Mouse (Mus musculus): ENCODE results near the gene Shpk. TPM values are rescaled to one million over a fixed set of nuclear protein-coding genes. Genes with fewer than 3 reads are reported as not detected.

The Shpk gene
- polyA plus RNA-seq, 1 experiment from 2014 or later = 2.4 TPM

DNA sequence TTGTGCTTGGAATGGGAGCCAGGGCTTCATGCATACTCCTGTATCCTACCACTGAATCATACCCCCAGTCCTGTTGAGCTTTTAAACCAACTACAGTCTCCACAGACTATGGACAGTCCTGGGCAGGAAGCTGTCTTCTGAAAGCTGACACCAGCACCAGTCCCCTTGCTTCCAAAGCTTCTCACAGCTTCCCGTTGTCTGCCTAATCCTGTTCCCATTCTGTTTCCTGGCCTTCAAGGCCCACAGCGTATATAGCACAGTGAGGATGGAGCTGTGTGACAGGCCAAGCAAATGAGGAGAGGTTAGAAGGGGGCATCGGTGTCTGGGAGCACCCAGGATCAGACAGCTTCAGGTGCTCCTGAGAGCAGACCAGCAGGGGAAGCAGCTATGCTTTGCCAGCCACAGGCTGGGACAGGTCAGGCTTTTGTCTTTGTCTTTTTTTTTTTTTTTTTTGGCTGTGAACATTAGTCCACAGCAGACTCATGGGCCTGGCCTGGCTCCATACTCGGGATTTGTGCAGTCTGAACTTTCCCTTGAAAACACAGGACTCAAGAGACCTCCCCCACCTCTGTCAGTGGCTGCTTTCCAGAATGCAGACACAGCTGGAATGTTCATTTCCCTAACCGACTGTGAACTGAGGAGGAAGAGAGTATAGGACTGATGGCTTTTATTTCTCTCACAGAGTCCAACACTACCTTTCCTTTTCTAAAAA is 36.9 kb downstream of the Shpk start:
- no peaks in the 10 kb centered on the region for H3K9me3 ChIP-seq (replicated peaks)
- no peak overlapping the region for H3K4me2 ChIP-seq (replicated peaks)
- H3K4me3 ChIP-seq = no peak overlapping the region
- 51% methylated on average over 5 of the region's 5 CpGs for WGBS
- no peaks in the 10 kb centered on the region for H3K27me3 ChIP-seq
- no peak overlapping the region for H3K27ac ChIP-seq
- H3K9ac ChIP-seq = no peak overlapping the region
- H3K36me3 ChIP-seq = no peaks in the 10 kb centered on the region
- no peaks in the 10 kb centered on the region for H3K4me1 ChIP-seq
- ATAC-seq (ENCODE audit: low FRiP score) = no peak

DNA sequence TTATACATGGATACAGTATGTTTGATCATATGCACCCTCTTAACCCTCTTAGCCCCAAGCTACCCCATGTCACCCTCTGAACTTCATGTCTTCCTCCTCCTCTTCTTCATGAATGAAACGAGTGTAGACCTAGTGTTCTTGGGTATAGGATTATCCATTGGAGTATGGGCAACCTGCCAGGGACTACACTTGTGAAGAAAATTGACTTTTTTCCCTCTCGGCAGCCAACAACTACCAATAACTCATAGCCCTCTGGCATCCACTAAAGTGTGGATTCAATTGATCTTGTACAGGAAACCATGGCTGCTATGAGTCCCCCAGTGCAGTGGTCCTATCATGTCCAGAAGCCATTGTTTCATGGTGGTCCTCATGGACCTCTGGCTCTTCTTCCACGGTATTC is 37.5 kb downstream of the Shpk start:
- 84% methylated on average over 3 of the region's 3 CpGs for WGBS
- ATAC-seq (ENCODE audit: low FRiP score) = no peak
- no peaks in the 10 kb centered on the region for H3K27me3 ChIP-seq
- H3K4me1 ChIP-seq = no peaks in the 10 kb centered on the region
- no peaks in the 10 kb centered on the region for H3K36me3 ChIP-seq
- H3K4me3 ChIP-seq = no peak overlapping the region
- H3K9me3 ChIP-seq (replicated peaks) = no peaks in the 10 kb centered on the region
- no peak overlapping the region for H3K9ac ChIP-seq
- no peak overlapping the region for H3K4me2 ChIP-seq (replicated peaks)
- H3K27ac ChIP-seq = no peak overlapping the region

DNA sequence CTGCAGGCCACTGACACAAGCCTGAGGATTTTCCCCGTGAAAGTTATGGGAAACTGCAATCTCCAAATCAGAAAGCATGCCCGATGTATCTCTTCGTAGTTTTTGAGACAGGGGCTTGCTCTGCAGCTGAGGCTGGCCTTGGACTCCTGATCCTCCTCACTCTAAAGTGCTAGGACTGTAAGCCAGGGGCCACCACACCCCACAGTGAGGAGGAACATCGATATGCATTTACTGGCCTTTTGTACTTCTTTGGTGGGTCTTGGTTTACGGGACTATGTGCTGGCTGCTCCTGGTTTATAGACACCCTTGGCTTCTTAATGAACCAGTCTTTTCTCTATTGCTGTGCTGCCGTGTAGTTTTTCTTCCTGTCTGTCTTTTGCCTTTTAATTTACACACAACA is 42.9 kb downstream of the Shpk start:
- no peak overlapping the region for H3K9ac ChIP-seq
- no peak overlapping the region for H3K4me2 ChIP-seq (replicated peaks)
- 90% methylated on average over 6 of the region's 6 CpGs for WGBS
- no peaks in the 10 kb centered on the region for H3K9me3 ChIP-seq (replicated peaks)
- no peaks in the 10 kb centered on the region for H3K36me3 ChIP-seq
- H3K27ac ChIP-seq = no peak overlapping the region
- no peak overlapping the region for H3K4me3 ChIP-seq
- H3K27me3 ChIP-seq = no peaks in the 10 kb centered on the region
- H3K4me1 ChIP-seq = no peaks in the 10 kb centered on the region
- ATAC-seq (ENCODE audit: low FRiP score) = no peak

DNA sequence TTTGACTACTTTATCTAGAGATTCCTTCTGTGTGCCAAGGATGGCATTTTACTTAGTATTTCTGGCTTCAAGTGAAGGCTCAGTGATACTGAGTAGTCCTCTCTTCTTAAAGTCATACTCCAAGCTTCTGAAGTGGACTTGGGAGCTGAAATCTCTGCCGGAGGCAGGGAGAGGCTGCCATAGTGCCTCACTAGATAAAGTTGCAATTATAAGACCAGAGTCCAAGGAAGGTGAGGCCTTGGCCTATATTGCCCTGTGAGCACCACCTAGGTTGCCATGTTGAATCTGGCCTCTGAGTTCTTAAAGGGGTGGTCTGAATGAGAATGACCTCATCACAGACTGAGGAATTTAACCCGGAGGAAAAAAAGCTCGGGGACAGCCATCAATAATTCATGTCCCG is 43.5 kb downstream of the Shpk start:
- Histone ChIP-seq H3K4me1 (no peaks in the 10 kb centered on the region), H3K27me3 (no peaks in the 10 kb centered on the region), H3K9ac (no peak overlapping the region), H3K4me2 (replicated peaks) (no peak overlapping the region), H3K4me3 (no peak overlapping the region), H3K36me3 (no peaks in the 10 kb centered on the region), H3K27ac (no peak overlapping the region), H3K9me3 (replicated peaks) (no peaks in the 10 kb centered on the region)
- no peak for ATAC-seq (ENCODE audit: low FRiP score)
- WGBS = 93% methylated on average over 4 of the region's 4 CpGs

DNA sequence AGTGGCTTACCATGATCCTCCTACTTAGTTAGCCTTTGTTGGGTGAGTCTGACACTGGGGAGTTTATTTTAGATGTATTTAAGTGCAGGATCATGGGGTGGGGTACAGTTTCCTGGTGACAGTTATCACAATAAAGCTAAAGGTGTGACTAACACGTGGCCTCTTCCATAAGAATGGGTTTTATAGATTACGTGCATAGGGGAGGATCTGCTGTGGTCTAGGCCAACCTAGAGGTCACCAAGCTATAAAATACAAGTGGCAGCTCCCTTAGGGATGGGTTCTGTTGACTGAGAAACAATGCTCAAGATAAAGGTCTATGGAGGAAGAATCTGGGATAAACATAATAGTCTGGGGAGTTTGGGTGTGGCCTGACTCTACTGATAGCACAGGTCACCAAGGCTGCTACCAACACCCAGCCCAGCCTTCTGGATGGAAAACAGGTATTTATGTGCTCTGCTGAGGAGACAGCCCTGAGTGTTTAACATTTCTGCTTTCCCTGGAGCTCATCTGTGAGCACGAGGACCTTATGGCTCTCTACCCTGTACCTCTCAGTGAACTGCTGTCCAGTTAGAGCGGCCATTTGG is 58.2 kb downstream of the Shpk start:
- no peak for ATAC-seq (ENCODE audit: low FRiP score)
- WGBS = 75% methylated on average over 4 of the region's 4 CpGs
- Histone ChIP-seq H3K4me3 (no peak overlapping the region), H3K4me1 (no peaks in the 10 kb centered on the region), H3K27me3 (no peaks in the 10 kb centered on the region), H3K36me3 (no peaks in the 10 kb centered on the region), H3K4me2 (replicated peaks) (no peak overlapping the region), H3K9me3 (replicated peaks) (no peaks in the 10 kb centered on the region), H3K9ac (no peak overlapping the region), H3K27ac (no peak overlapping the region)

DNA sequence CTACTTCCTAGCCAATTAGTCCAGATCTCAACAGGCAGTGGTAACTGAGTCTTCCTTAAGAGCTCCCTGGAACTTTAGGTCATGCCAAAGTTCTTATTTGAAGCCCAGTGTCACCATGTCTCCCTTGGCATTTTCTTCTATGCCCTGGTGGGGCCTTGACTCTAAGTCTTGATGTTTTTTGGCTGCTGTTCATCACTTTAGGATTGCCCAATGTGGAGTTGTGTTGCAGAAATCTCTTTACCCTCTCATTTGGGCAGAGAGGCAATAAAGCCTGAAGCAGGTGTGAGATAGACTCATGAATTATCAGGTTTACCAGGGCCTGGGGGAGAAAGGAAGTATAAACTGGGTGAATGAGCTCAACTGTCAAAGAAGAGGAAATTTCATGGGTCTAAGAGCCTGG is 59.4 kb downstream of the Shpk start:
- no peak overlapping the region for H3K9ac ChIP-seq
- no peaks in the 10 kb centered on the region for H3K9me3 ChIP-seq (replicated peaks)
- H3K36me3 ChIP-seq = no peaks in the 10 kb centered on the region
- no peak for ATAC-seq (ENCODE audit: low FRiP score)
- H3K27ac ChIP-seq = no peak overlapping the region
- no peak overlapping the region for H3K4me3 ChIP-seq
- no peak overlapping the region for H3K4me2 ChIP-seq (replicated peaks)
- no peaks in the 10 kb centered on the region for H3K4me1 ChIP-seq
- no peaks in the 10 kb centered on the region for H3K27me3 ChIP-seq

DNA sequence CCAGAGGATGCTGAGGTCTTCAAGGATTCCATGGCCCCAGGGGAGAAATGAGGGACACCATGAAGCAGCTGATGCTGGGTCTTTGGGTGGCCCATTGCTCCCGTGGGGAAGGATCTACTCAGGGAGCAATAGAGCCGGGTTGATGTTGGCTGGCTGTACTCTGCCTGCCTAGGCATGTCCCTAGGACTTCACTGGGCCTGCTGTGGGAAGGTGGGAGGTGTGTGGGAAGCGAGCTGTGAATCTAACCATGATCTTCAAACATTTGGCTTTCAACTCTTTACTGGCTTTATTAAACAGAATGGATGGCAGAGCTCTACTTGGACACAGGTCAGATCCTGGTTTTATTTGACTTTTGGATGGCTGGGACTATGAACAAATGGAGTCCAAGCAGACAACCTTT is 61.2 kb downstream of the Shpk start:
- H3K4me3 ChIP-seq = no peak overlapping the region
- H3K4me2 ChIP-seq (replicated peaks) = no peak overlapping the region
- no peaks in the 10 kb centered on the region for H3K36me3 ChIP-seq
- H3K9ac ChIP-seq = no peak overlapping the region
- WGBS = 74% methylated on average over 3 of the region's 3 CpGs
- no peaks in the 10 kb centered on the region for H3K4me1 ChIP-seq
- ATAC-seq (ENCODE audit: low FRiP score) = no peak
- H3K27ac ChIP-seq = no peak overlapping the region
- H3K9me3 ChIP-seq (replicated peaks) = no peaks in the 10 kb centered on the region
- H3K27me3 ChIP-seq = no peaks in the 10 kb centered on the region

DNA sequence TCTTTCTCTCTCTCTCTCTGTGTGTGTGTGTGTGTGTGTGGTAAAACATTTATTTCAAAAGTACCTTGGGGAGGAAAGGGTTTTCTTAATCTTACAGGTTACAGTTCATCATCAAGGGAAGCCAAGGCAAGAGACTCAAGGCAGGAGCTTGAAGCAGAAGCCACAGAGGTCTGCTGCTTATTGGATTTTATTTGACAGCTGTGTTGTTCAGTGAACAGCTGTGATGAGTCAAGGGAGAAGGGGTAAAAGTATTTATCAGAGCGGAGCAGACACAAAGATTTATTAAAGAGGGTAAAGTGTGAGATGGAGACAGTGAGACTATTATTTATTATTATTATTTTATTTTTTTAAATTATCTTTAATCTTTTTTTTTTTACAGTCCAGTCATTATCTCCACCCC is 62.1 kb downstream of the Shpk start:
- Histone ChIP-seq H3K4me2 (replicated peaks) (no peak overlapping the region), H3K9ac (no peak overlapping the region), H3K4me3 (no peak overlapping the region), H3K27ac (no peak overlapping the region), H3K9me3 (replicated peaks) (no peaks in the 10 kb centered on the region), H3K36me3 (no peaks in the 10 kb centered on the region), H3K27me3 (no peaks in the 10 kb centered on the region), H3K4me1 (no peaks in the 10 kb centered on the region)
- 87% methylated on average over 1 of the region's 1 CpGs for WGBS
- no peak for ATAC-seq (ENCODE audit: low FRiP score)

DNA sequence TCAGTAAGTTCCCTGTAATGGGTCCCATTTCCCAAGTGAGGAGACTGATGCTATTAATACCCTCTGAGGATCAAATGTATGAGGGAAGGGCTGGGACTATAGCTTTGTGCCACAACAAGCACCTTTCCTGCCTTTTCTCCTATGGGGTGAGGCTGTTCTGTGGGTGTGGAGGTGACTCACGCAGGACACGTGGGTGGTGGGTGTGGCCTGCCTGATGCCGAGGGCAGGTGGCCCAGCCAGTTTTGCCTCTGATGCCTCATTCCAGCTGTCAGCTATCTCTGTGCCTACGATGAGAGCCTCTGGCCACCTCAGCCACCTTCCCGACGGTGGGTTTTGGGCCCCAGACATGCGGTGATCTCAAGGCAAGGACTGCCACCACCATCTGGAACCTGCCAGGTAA is 68.0 kb downstream of the Shpk start, which contains the start of gene Trpv3:
Trpv3 (plus strand) TSS at position 122 of the 400 bp plus-strand sequence.
- Histone ChIP-seq H3K27me3 (no peaks in the 10 kb centered on the region), H3K9ac (no peak within 1 kb of the TSS), H3K27ac (no peak within 1 kb of the TSS), H3K4me2 (replicated peaks) (no peak within 1 kb of the TSS), H3K4me3 (no peak within 1 kb of the TSS), H3K9me3 (replicated peaks) (no peaks in the 10 kb centered on the region), H3K36me3 (no peaks in the 10 kb centered on the region), H3K4me1 (no peaks in the 10 kb centered on the region)
- WGBS = 90% methylated on average over 7 of the region's 7 CpGs
- ATAC-seq (ENCODE audit: low FRiP score) = no peak

Other genes with a start within 250 kb of the Shpk start
- 2.2 and 2.4 TPM in 2 replicates for gene Atp2a3, start 238.3 kb upstream of the Shpk start, polyA plus RNA-seq (2016; fragmentation: Nextera tagmentation; extraction: Ambion mirVana)
- 0.81 and 1.2 TPM in 2 replicates for gene P2rx1, start 200.4 kb upstream of the Shpk start, polyA plus RNA-seq (2016; fragmentation: Nextera tagmentation; extraction: Ambion mirVana)
- gene Camkk1, start 180.5 kb upstream of the Shpk start, polyA plus RNA-seq (2016; fragmentation: Nextera tagmentation; extraction: Ambion mirVana) = 13.3 and 13.6 TPM in 2 replicates
- gene Ncbp3, start 151.7 kb upstream of the Shpk start, polyA plus RNA-seq (2016; fragmentation: Nextera tagmentation; extraction: Ambion mirVana) = 13.4 and 13.5 TPM in 2 replicates
- 0.30 and 0.35 TPM in 2 replicates for gene Itgae, start 108.9 kb upstream of the Shpk start, polyA plus RNA-seq (2016; fragmentation: Nextera tagmentation; extraction: Ambion mirVana)
- gene Haspin, start 61.2 kb upstream of the Shpk start, polyA plus RNA-seq (2016; fragmentation: Nextera tagmentation; extraction: Ambion mirVana) = 10.6 and 12.4 TPM in 2 replicates
- 0.31 and 0.43 TPM in 2 replicates for gene P2rx5, start 39.0 kb upstream of the Shpk start, polyA plus RNA-seq (2016; fragmentation: Nextera tagmentation; extraction: Ambion mirVana)
- 110 and 111 TPM in 2 replicates for gene Emc6, start 22.4 kb upstream of the Shpk start, polyA plus RNA-seq (2016; fragmentation: Nextera tagmentation; extraction: Ambion mirVana)
- 204 and 205 TPM in 2 replicates for gene Tax1bp3, start 22.4 kb upstream of the Shpk start, polyA plus RNA-seq (2016; fragmentation: Nextera tagmentation; extraction: Ambion mirVana)
- gene Ctns, start 418 bp upstream of the Shpk start, polyA plus RNA-seq (2016; fragmentation: Nextera tagmentation; extraction: Ambion mirVana) = 25.5 and 25.6 TPM in 2 replicates
- 0.14 TPM in 1 of 2 replicates, not detected in the other for gene Trpv1, start 34.8 kb downstream of the Shpk start, polyA plus RNA-seq (2016; fragmentation: Nextera tagmentation; extraction: Ambion mirVana)
- 0.04 TPM in 1 of 2 replicates, not detected in the other for gene Trpv3, start 67.9 kb downstream of the Shpk start, polyA plus RNA-seq (2016; fragmentation: Nextera tagmentation; extraction: Ambion mirVana)
- 0.27 and 0.70 TPM in 2 replicates for gene Aspa, start 130.1 kb downstream of the Shpk start, polyA plus RNA-seq (2016; fragmentation: Nextera tagmentation; extraction: Ambion mirVana)
- not detected in 2 replicates for gene Gm49340, start 130.3 kb downstream of the Shpk start, polyA plus RNA-seq (2016; fragmentation: Nextera tagmentation; extraction: Ambion mirVana)
- gene Spata22, start 130.3 kb downstream of the Shpk start, polyA plus RNA-seq (2016; fragmentation: Nextera tagmentation; extraction: Ambion mirVana) = 0.18 TPM in 1 of 2 replicates, not detected in the other
- gene Olfr20, start 151.3 kb downstream of the Shpk start, polyA plus RNA-seq (2016; fragmentation: Nextera tagmentation; extraction: Ambion mirVana) = not detected in 2 replicates
- not detected in 2 replicates for gene Olfr376, start 171.8 kb downstream of the Shpk start, polyA plus RNA-seq (2016; fragmentation: Nextera tagmentation; extraction: Ambion mirVana)
- gene Olfr1, start 200.2 kb downstream of the Shpk start, polyA plus RNA-seq (2016; fragmentation: Nextera tagmentation; extraction: Ambion mirVana) = not detected in 2 replicates
- gene Olfr378, start 229.0 kb downstream of the Shpk start, polyA plus RNA-seq (2016; fragmentation: Nextera tagmentation; extraction: Ambion mirVana) = not detected in 2 replicates